Mouse (Mus musculus): ENCODE data around the gene Urod. TPM values are rescaled to one million over a fixed set of nuclear protein-coding genes. Genes with fewer than 3 reads are reported as not detected.
A peak's percentile ranks its signal among the peaks of the same experiment; 100 is the strongest.

Gene Urod
- polyA plus RNA-seq, 2 experiments from 2014 or later: 72.8 to 88.2 TPM

GRCm38 (mm10) chr4:116995131-116995797 is 1.1 kb upstream of the Urod start, which contains the start of gene Hectd3:
TSS of gene Hectd3 (plus strand) at chr4:116995317.
- ATAC-seq: peak; percentile 42

GRCm38 (mm10) chr4:116991366-116991765 is 2.8 kb downstream of the Urod start:
- peak; percentile 30 for ATAC-seq

- no peak for ATAC-seq
Measured at GRCm38 (mm10) chr4:116989731-116990130, 4.5 kb downstream of the Urod start.

- ATAC-seq: no peak
Measured at GRCm38 (mm10) chr4:116987122-116987456, 7.1 kb downstream of the Urod start.

- ATAC-seq: peak; percentile 75
Measured at GRCm38 (mm10) chr4:116986400-116987121, 7.7 kb downstream of the Urod start.

- ATAC-seq: no peak
Measured at GRCm38 (mm10) chr4:116985681-116986080, 8.5 kb downstream of the Urod start.

GRCm38 (mm10) chr4:116976503-116976902 is 17.7 kb downstream of the Urod start:
- no peak for ATAC-seq

- no peak for ATAC-seq
Measured at GRCm38 (mm10) chr4:116954951-116955350, 39.3 kb downstream of the Urod start.

- no peak for ATAC-seq
Measured at GRCm38 (mm10) chr4:116951642-116952041, 42.6 kb downstream of the Urod start.

- ATAC-seq: no peak
Measured at GRCm38 (mm10) chr4:116944055-116944454, 50.2 kb downstream of the Urod start.

- ATAC-seq: no peak
Measured at GRCm38 (mm10) chr4:116942695-116943094, 51.5 kb downstream of the Urod start.

Other genes starting within 250 kb of the Urod start
- gene Toe1, start 186.8 kb downstream of the Urod start, polyA plus RNA-seq (2017; shearing (Covaris generic)): 10 to 100 TPM; 23.7 to 29.3 TPM
- gene Mutyh, start 186.7 kb downstream of the Urod start, polyA plus RNA-seq (2017; shearing (Covaris generic)): 10 to 100 TPM in 1 of 2 experiments, 1 to 10 TPM in 1; 9.2 to 15.0 TPM
- under 1 TPM; 0.70 to 0.85 TPM for gene Hpdl, start 172.7 kb downstream of the Urod start, polyA plus RNA-seq (2017; shearing (Covaris generic))
- gene Zswim5, start 117.0 kb downstream of the Urod start, polyA plus RNA-seq (2017; shearing (Covaris generic)): not detected
- 1 to 10 TPM; 6.5 to 7.2 TPM for gene Hectd3, start 904 bp upstream of the Urod start, polyA plus RNA-seq (2017; shearing (Covaris generic))
- gene Eif2b3, start 25.0 kb upstream of the Urod start, polyA plus RNA-seq (2017; shearing (Covaris generic)): 10 to 100 TPM; 28.4 to 29.5 TPM
- not detected for gene Ptch2, start 101.7 kb upstream of the Urod start, polyA plus RNA-seq (2017; shearing (Covaris generic))
- 10 to 100 TPM; 22.7 to 24.1 TPM for gene Btbd19, start 131.3 kb upstream of the Urod start, polyA plus RNA-seq (2017; shearing (Covaris generic))
- 1 to 10 TPM; 1.7 to 3.5 TPM for gene Tctex1d4, start 132.4 kb upstream of the Urod start, polyA plus RNA-seq (2017; shearing (Covaris generic))
- 10 to 100 TPM; 10.6 to 14.6 TPM for gene Plk3, start 139.6 kb upstream of the Urod start, polyA plus RNA-seq (2017; shearing (Covaris generic))
- 100 to 1,000 TPM; 869 to 969 TPM for gene Rps8, start 161.8 kb upstream of the Urod start, polyA plus RNA-seq (2017; shearing (Covaris generic))
- 10 to 100 TPM; 10.4 to 15.4 TPM for gene Kif2c, start 188.2 kb upstream of the Urod start, polyA plus RNA-seq (2017; shearing (Covaris generic))